Mouse (Mus musculus): Measurements from ENCODE around the gene Unc119b.
"Not testable (repeated sequence)": the region's sequence is repeated elsewhere in the genome, so short reads cannot be mapped to it uniquely, and the experiment has no call there.

Gene Unc119b

DNA sequence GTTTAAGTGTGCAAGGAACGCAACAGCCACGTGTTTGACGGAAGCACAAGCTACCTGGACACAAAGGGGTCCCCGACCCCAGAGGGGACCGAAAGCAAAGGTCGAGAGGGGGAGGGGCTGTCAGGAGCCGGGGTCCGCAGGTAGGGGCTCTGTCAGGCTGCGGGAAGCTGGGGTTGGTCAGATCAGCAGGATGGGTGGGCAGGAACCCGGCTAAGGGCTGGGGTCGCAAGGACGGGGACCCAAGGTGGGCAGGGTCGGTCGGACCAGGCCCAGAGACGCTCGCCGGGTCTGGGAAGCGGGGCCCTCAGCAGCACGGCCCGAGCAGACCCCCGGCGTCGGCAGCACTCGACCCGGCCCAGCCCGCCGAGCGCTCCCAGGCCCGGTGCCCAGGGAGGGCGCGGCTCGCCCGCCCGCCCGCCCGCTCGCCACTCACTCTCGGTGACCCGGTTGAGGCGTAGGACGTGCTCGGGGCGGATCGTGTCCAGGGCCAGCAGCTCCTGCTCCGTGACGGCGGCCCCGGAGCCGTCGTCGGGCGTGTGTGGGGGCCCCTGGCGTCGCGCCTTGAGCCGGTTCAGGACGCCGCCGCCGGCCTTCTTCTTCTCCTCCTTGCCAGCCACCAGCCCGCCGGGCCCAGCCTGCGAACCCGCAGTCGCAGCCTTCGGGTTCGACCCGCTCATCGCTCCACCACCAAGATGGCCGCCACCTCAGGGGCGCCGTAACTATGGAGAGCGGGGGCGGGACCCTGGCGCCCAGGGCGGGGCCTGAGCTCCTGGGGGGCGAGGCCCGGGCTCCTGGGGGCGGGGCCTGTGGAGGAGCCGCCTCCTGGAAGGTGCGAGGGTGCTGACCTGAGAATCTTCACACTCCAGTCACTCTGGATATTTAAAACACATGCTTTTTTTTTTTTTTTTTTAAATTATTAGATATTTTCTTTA is at the start of gene Unc119b:
Unc119b (minus strand) TSS at position 742 of the 932 bp plus-strand sequence.
- DNase-seq = peak; percentile 90 to 93

GRCm38 (mm10) chr5:115183482-115183881 is 48.7 kb upstream of the Unc119b start:
- DNase-seq = no peak

GRCm38 (mm10) chr5:115182925-115183324 is 48.1 kb upstream of the Unc119b start:
- DNase-seq = no peak

DNA sequence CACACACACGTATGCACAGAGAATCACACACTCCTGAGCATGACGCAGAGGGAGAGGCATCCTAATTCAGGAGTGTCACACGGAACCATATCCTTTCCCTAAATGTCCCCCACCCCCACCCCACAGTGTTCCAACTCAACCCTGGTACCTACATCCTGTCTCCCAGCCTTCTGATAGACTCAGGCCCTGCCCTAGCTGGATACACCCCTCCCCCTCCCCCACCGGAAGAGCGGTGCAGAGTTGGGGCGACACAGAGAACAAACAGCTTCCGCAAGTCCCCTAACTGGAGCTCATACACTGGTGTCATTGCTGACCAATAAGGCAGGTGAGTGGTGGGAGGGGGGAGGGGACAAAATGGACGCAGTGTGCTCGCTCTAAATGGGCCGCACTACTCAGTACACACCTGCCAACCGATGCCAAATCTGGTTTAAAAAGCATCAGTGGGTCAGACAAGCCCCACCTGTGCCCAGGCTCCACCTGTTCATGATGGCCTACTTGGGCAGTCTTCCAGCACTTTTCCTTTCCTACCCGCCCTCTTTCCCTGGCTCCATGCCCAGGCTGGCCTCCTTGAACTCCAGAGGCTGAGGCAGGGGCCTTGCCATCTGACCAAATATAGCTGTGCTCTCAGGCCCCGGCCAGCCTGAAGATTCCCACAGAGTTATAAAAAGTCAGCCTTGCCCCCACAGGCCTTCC is 46.6 kb upstream of the Unc119b start:
- DNase-seq = peak; percentile 80 to 90

DNA sequence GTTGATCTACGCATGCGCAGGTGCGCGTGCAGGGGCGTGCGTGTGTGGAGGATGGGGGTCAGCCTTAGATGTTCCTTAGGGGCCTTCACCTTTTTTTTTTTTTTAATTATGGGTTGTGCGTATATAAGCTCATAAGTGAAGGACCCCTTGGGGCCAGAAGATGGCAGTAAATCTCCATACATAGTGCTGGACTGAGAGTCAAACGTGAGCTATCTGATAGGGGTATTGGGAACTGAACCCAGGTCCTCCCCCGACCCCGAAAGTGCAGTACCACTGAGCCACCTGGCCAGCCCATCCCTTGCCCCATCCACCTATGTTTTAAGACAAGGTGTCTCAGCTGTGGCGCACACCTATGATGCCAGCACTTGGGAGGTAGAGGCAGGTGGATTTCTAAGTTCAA is 44.8 kb upstream of the Unc119b start:
- DNase-seq = no peak

- no peak for DNase-seq
Measured at GRCm38 (mm10) chr5:115177866-115178265, 43.1 kb upstream of the Unc119b start.

DNA sequence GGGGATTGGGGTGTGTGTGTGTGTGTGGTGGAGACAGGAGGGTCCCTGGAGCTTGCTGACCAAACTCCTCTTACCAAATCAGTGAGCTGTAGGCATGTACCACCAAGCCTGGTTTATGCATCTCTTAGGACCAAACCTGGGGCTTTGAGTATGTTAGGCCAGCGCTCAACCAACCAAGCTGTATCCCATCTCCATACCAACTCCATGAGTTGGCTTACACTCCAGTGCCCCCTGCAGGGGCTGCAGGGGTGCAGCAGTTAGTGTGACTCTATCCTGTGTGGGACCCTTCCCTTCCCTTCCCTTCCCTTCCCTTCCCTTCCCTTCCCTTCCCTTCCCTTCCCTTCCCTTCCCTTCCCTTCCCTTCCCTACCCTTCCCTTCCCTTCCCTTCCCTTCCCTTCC is 39.8 kb upstream of the Unc119b start:
- no peak for DNase-seq

DNA sequence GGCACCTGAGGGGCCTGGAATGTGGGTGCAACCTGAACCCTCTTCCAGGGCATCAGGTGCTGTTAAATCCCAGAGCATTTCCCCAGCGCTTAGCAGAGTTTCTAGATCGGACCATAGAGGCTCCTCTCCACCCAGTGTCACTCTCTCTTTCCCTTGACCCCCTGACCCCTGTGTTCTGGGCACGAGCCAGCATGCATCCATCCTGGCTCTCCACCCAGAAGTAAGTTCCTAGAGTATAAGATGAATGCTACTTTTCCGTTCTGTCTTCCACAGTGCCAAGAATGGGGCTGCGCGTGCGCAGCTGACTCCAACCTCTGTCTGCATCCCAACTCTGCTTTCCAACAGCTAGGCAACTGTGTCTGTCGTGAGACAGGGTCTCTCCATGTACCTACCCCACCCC is 35.4 kb upstream of the Unc119b start:
- no peak for DNase-seq

- DNase-seq = no peak
Measured at GRCm38 (mm10) chr5:115168641-115169415, 34.1 kb upstream of the Unc119b start.

DNA sequence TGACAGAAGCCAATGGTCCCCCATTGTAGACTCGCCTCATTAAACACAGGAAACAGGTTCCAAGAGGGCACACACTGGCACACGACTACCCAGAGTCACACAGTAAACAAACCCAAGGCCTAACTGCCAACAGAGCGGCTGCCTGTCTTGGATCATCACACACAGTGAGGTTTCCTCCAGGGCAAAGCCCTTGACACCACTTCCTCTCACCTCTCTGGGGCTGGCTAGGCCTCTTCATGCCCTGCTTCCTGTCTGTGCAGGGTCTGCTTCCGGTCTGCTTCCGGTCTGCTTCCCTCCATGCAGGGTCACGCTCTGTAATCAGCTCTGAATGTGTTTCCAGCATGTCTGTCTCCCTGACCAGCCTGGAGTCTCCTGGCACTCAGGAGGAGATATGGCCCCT is 32.6 kb upstream of the Unc119b start:
- DNase-seq = no peak

- DNase-seq = no peak
Measured at GRCm38 (mm10) chr5:115166815-115167194, 32.0 kb upstream of the Unc119b start.

GRCm38 (mm10) chr5:115165895-115166814 is 31.4 kb upstream of the Unc119b start:
- DNase-seq = peak; percentile 74 to 84

DNA sequence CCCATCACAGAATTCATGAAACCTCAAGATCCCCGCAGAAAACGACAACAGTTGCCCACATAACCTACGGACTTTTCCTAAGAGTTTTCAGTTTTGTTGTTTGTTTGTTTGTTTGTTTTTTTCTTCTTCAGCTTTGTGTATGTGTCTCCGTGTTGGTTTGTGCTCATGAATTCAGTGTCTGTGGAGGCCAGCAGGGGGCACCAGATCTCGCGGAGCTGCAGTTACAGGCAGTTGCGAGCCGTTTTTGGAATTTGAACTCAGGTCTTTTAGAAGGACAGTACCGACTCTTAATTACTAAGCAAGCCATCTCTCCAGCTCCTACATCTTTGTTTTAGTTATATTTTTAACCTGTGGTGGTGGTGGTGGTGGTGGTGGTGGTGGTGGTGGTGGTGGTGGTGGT is 30.6 kb upstream of the Unc119b start:
- peak in 1 of 2 experiments; percentile 69 for DNase-seq

GRCm38 (mm10) chr5:115164446-115164845 is 29.7 kb upstream of the Unc119b start:
- not testable (repeated sequence) for DNase-seq

- peak; percentile 75 to 82 for DNase-seq
Measured at GRCm38 (mm10) chr5:115163563-115163962, 28.8 kb upstream of the Unc119b start.

DNA sequence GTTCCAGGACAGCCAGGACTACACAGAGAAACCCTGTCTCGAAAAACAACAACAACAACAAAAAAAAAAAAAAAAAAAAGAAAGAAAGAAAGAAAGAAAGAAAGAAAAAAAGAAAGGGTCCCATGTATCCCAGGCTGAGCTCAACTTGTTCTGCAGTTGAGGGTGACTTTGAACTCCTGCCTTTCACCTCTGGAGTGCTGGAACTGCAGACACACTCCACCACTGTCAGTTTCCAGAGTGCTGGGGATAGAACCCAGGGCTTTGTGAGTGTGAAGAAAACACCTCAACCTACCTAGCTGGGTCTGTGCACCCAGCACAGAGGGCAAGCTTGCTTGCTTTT is 27.1 kb upstream of the Unc119b start:
- not testable (repeated sequence) for DNase-seq

- no peak for DNase-seq
Measured at GRCm38 (mm10) chr5:115161064-115161939, 26.5 kb upstream of the Unc119b start.

DNA sequence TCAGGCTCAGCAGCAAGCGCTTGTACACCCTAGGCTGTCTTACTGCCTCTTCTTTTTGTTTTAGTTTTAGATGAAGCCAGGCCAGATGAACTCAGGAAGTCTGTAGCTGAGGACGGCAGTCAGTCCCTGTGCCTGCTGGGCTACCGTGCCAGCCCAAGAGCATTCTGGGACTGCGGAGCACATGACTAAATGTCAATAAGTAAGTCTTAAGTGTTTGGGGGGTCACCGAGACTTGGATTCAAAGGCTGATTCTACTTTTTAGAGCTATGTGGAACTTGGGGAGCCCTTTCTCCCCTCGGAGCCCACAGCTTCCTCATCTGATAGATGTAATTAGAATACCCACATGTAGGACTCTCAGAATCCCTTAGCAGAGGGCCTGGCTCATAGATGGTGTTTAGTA is 25.9 kb upstream of the Unc119b start:
- DNase-seq = no peak

GRCm38 (mm10) chr5:115159165-115159564 is 24.4 kb upstream of the Unc119b start:
- DNase-seq = no peak

DNA sequence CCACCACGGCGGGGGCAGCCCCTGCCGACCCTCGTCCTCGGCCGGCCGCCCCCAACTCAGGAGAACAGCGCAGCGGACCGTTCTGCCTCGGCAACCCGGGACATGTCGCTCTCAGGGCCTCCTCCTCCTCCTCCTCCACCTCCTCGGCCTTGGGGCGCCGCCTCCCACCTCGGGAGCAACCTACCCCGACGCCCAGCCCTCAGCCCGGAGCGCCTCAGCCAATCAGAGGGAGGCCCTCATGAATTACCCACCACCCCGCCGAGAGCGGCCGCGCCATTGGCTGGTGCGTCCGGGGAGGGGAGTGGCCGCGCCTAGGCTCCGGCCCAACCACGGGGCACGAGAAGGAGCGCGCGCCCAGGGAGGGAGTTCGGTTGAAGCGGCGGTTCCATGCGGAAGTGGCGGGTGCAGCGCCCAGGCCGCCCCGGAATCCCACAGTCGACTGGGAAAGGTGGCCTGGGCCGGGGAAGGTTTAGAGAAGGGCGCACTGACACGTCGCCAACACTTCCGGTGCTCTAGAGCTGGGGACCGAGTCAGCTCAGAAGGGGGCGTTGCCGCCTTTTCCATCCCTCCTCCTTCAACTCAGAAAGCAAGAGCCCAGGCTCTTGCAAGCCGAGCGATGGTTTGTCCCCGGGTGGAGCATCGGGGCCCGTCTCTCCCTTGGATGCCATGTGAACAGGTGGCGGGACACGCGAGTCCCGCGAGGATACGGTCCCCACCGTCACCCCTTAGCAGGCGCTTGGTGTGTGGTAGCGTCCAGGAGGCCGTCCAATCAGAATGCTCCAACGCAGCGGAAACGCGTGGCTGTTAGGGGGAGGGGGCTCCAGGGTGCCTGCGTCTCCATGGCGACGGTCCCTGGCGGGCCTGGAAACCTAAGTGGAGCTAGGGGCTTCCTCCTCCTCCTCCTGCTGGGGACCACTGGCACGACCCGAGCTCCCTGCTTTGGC is 23.5 kb upstream of the Unc119b start, which contains the start of gene Mlec:
Mlec (minus strand) TSS at position 140 of the 944 bp plus-strand sequence.
- peak; percentile 99 for DNase-seq
